Mouse (Mus musculus) B cell, adult 2 months (primary cell): ENCODE data around the gene Mbl2.
A peak's percentile ranks its signal among the peaks of the same experiment; 100 is the strongest.
"Not testable (repeated sequence)": the region's sequence is repeated elsewhere in the genome, so short reads cannot be mapped to it uniquely, and the experiment has no call there.

Experiments used
- DNase-seq, 2 experiments: peaks; one replicate each; pipeline ENCODE4 v3.0.0; 2022

Mbl2 gene

GRCm38 (mm10) chr19:30232691-30233090 lies at the start of gene Mbl2:
Mbl2 (plus strand) TSS chr19:30232942.
- DNase-seq = no peak

GRCm38 (mm10) chr19:30185536-30185935 lies 47.2 kb upstream of the Mbl2 start:
- no peak for DNase-seq

- no peak for DNase-seq
Observed at GRCm38 (mm10) chr19:30187232-30187631, 45.5 kb upstream of the Mbl2 start.

GRCm38 (mm10) chr19:30194999-30195398 lies 37.7 kb upstream of the Mbl2 start:
- no peak for DNase-seq

GRCm38 (mm10) chr19:30202177-30202576 lies 30.6 kb upstream of the Mbl2 start:
- DNase-seq = no peak

- DNase-seq = peak; percentile 20 to 24
Observed at GRCm38 (mm10) chr19:30205159-30205816, 27.5 kb upstream of the Mbl2 start.

GRCm38 (mm10) chr19:30205874-30206273 lies 26.9 kb upstream of the Mbl2 start:
- DNase-seq = no peak

GRCm38 (mm10) chr19:30206981-30207380 lies 25.8 kb upstream of the Mbl2 start:
- no peak for DNase-seq

- not testable (repeated sequence) for DNase-seq
Observed at GRCm38 (mm10) chr19:30209006-30209405, 23.7 kb upstream of the Mbl2 start.

- DNase-seq = no peak
Observed at GRCm38 (mm10) chr19:30214026-30214425, 18.7 kb upstream of the Mbl2 start.

- not testable (repeated sequence) for DNase-seq
Observed at GRCm38 (mm10) chr19:30215736-30216135, 17.0 kb upstream of the Mbl2 start.

GRCm38 (mm10) chr19:30216186-30216585 lies 16.6 kb upstream of the Mbl2 start:
- no peak for DNase-seq

GRCm38 (mm10) chr19:30217335-30217734 lies 15.4 kb upstream of the Mbl2 start:
- peak; percentile 30 to 40 for DNase-seq

GRCm38 (mm10) chr19:30222593-30222992 lies 10.1 kb upstream of the Mbl2 start:
- not testable (repeated sequence) for DNase-seq

GRCm38 (mm10) chr19:30229477-30229876 lies 3.3 kb upstream of the Mbl2 start:
- DNase-seq = no peak

- no peak for DNase-seq
Observed at GRCm38 (mm10) chr19:30234416-30234815, 1.7 kb downstream of the Mbl2 start.

- DNase-seq = peak; percentile 1 to 3
Observed at GRCm38 (mm10) chr19:30247359-30247758, 14.6 kb downstream of the Mbl2 start.

- DNase-seq = peak; percentile 27 to 46
Observed at GRCm38 (mm10) chr19:30248822-30249221, 16.1 kb downstream of the Mbl2 start.

- no peak for DNase-seq
Observed at GRCm38 (mm10) chr19:30252253-30252652, 19.5 kb downstream of the Mbl2 start.

- DNase-seq = no peak
Observed at GRCm38 (mm10) chr19:30256339-30256738, 23.6 kb downstream of the Mbl2 start.

GRCm38 (mm10) chr19:30281125-30281524 lies 48.4 kb downstream of the Mbl2 start:
- no peak for DNase-seq

- no peak for DNase-seq
Observed at GRCm38 (mm10) chr19:30287899-30288490, 55.3 kb downstream of the Mbl2 start.
